Mouse (Mus musculus): ENCODE measurements around the gene Zfp280d. TPM values are rescaled to one million over a fixed set of nuclear protein-coding genes. Genes with fewer than 3 reads are reported as not detected.

The Zfp280d gene
- polyA plus RNA-seq, 1 experiment from 2014 or later = 35.0 TPM

DNA sequence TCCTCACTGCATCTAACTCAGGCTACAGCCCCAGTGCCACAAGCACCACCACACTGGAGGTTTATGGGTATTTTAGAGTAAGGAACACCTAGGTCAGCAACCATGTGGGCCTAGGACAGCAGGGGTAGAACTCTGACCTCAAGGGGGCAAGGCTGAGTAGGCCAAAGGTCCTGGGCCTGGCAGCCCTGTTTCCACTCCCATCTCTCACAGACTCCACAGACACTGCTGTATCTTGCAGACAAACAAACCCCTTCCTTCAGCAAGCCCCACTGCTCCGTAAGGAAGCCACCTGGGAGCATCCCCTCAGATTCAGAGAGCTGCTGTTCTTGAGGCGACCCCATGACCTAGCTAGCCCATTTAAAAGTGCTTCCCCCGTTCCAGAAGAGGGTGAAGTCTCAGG lies 130.3 kb downstream of the Zfp280d start:
- Histone ChIP-seq H3K9ac (no peak overlapping the region), H3K4me2 (no peak overlapping the region), H3K4me1 (no peaks in the 10 kb centered on the region), H3K27ac (no peak overlapping the region), H3K9me3 (no peaks in the 10 kb centered on the region), H3K27me3 (peaks cover 5% of the 10 kb centered on the region; the same call in 1 of the 2 replicates), H3K4me3 (no peak overlapping the region), H3K36me3 (no peaks in the 10 kb centered on the region)
- ATAC-seq (ENCODE audit: insufficient number of reproducible peaks, low FRiP score, low TSS enrichment, low read depth) = no peak
- WGBS = 76% methylated on average over 3 of the region's 3 CpGs

DNA sequence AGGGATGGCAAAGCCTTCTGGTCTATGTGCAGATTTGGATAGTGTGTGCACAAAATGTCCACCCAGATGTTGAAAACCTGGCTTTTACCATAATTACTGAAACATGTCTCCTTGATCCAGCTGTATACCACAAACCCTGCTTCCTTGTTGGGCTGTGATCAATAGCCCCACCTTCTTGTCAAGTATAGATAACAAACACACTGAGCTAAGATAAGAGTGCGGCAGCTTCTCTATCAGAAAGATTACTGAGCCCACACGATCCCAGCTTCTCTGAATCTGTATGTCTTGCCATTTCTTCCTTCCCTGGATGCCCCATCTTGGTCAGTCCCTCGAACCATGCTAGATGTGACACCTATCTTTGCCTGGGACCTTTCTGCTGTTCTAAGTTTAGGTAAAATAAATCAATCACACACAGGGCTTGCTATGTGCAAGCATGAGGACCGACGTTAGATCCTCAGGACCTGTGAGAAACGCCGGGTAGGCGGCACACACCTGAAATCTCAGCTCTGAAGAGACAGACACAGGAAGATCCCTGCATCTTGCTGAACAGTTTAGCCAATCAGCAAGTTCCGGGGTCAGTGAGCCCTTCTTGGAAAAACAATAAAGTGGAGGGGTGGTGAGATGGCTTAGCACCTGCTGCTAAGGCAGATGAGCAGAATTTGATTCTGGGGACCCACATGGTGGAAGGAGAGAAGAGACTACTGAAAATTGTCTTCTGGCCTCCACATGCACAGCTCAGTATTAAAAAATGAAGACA lies 131.4 kb downstream of the Zfp280d start:
- no peaks in the 10 kb centered on the region for H3K36me3 ChIP-seq
- no peak for ATAC-seq (ENCODE audit: insufficient number of reproducible peaks, low FRiP score, low TSS enrichment, low read depth)
- H3K27ac ChIP-seq = no peak overlapping the region
- no peak overlapping the region for H3K9ac ChIP-seq
- WGBS = 85% methylated on average over 9 of the region's 9 CpGs
- no peak overlapping the region for H3K4me3 ChIP-seq
- H3K27me3 ChIP-seq = peaks cover 5% of the 10 kb centered on the region; the same call in 1 of the 2 replicates
- H3K4me1 ChIP-seq = no peaks in the 10 kb centered on the region
- H3K9me3 ChIP-seq = no peaks in the 10 kb centered on the region
- no peak overlapping the region for H3K4me2 ChIP-seq

DNA sequence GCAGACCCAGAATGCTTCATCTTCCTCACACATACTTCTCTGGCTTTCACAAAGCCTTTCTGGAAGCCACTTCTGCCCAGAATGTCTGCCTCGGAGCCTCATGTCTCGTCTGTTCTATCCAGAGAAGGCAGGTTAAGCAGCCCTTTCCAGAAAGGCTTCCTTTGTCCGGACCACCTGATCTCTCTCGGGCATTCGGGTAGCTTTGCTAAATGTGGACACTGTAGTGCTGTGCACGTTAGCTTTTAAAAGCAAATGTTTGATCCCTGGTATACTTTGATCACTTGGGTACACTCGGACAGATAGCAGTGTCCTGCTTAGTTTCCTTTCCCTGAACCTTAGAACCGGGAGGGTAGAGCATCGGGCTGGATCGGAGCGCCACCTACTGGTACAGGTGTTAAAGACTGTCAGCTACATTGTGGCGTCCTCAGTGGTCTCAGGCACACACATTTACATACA lies 133.5 kb downstream of the Zfp280d start:
- no peak overlapping the region for H3K9ac ChIP-seq
- no peak overlapping the region for H3K27ac ChIP-seq
- H3K9me3 ChIP-seq = no peaks in the 10 kb centered on the region
- WGBS = 8% methylated on average over 12 of the region's 12 CpGs
- H3K4me2 ChIP-seq = peak overlapping the region; percentile 48
- H3K4me3 ChIP-seq = peak overlapping the region; percentile 37
- no peaks in the 10 kb centered on the region for H3K4me1 ChIP-seq
- no peaks in the 10 kb centered on the region for H3K36me3 ChIP-seq
- peak; percentile 80 for ATAC-seq (ENCODE audit: insufficient number of reproducible peaks, low FRiP score, low TSS enrichment, low read depth)
- H3K27me3 ChIP-seq = peaks cover 5% of the 10 kb centered on the region; the same call in 1 of the 2 replicates

- ATAC-seq (ENCODE audit: insufficient number of reproducible peaks, low FRiP score, low TSS enrichment, low read depth) = no peak
- 57% methylated on average over 15 of the region's 15 CpGs for WGBS
- H3K36me3 ChIP-seq = no peaks in the 10 kb centered on the region
- no peak overlapping the region for H3K4me3 ChIP-seq
- H3K9ac ChIP-seq = no peak overlapping the region
- H3K27me3 ChIP-seq = peaks cover 5% of the 10 kb centered on the region; the same call in 1 of the 2 replicates
- H3K4me1 ChIP-seq = no peaks in the 10 kb centered on the region
- H3K27ac ChIP-seq = no peak overlapping the region
- no peaks in the 10 kb centered on the region for H3K9me3 ChIP-seq
- no peak overlapping the region for H3K4me2 ChIP-seq
Measured at GRCm38 (mm10) chr9:72409381-72410225, 134.9 kb downstream of the Zfp280d start.

GRCm38 (mm10) chr9:72411746-72412145 lies 137.1 kb downstream of the Zfp280d start:
- Histone ChIP-seq H3K4me1 (no peaks in the 10 kb centered on the region), H3K4me2 (no peak overlapping the region)

More at GRCm38 (mm10) chr9:72411746-72412145, 137.1 kb downstream of the Zfp280d start:
- peaks cover 5% of the 10 kb centered on the region; the same call in 1 of the 2 replicates for H3K27me3 ChIP-seq
- no peaks in the 10 kb centered on the region for H3K9me3 ChIP-seq
- H3K9ac ChIP-seq = no peak overlapping the region
- no peak for ATAC-seq (ENCODE audit: insufficient number of reproducible peaks, low FRiP score, low TSS enrichment, low read depth)
- no peak overlapping the region for H3K27ac ChIP-seq
- no peak overlapping the region for H3K4me3 ChIP-seq
- no peaks in the 10 kb centered on the region for H3K36me3 ChIP-seq
- 89% methylated on average over 2 of the region's 2 CpGs for WGBS

Other genes with a start within 250 kb of the Zfp280d start
- 81.8 and 90.4 TPM in 2 replicates for gene Tcf12, start 163.0 kb upstream of the Zfp280d start, polyA plus RNA-seq (2015; fragmentation: Nextera tagmentation; extraction: Ambion mirVana)
- 18.7 and 18.9 TPM in 2 replicates for gene Mns1, start 163.2 kb downstream of the Zfp280d start, polyA plus RNA-seq (2015; fragmentation: Nextera tagmentation; extraction: Ambion mirVana)
- gene Tex9, start 217.4 kb downstream of the Zfp280d start, polyA plus RNA-seq (2015; fragmentation: Nextera tagmentation; extraction: Ambion mirVana) = 22.0 and 24.0 TPM in 2 replicates

All from limb, embryonic 15.5 days (tissue).